Mouse (Mus musculus): ENCODE results near the gene 1700030J22Rik.

1700030J22Rik gene

DNA sequence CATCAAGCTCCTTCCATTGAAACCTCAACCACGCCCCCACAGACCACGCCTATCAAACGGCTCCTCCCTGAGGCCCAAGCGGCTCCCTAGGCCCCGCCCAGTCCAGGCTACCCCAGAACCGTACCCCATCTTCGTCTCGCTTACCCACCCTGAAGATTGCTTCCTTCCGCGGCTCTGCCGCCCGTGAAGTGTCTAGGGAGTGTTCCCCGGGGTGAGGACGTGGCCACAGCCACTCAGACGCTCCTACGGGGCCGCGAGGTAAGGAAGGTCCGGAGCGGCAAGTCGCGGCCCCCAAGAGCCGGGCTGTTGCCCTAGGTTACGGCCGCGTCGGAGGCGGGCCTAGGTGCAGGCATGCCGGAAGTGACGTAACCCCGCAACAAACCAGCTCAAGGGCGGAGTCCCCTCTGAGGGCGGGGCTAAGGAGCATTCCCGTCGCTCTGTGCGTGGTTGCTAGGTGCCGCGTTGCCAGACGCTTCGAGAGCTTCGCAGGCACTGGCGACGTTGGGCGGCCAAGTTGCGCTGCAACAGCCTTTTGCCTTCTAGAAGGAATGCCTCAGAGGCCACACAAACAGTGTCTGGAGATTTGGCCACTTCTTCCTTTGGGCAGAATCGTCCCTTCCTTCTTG lies at the start of gene 1700030J22Rik:
Gene 1700030J22Rik (minus strand): TSS at position 329 of the 626 bp plus-strand sequence.
- DNase-seq (ENCODE audit: low spot score), result peak; percentile 100

GRCm38 (mm10) chr8:117027601-117028000 lies 48.8 kb upstream of the 1700030J22Rik start:
- DNase-seq (ENCODE audit: low spot score), result no peak

- peak; percentile 12 for DNase-seq (ENCODE audit: low spot score)
Measured at GRCm38 (mm10) chr8:117022297-117022993, 43.7 kb upstream of the 1700030J22Rik start.

- DNase-seq (ENCODE audit: low spot score), result no peak
Measured at GRCm38 (mm10) chr8:117019323-117020275, 40.8 kb upstream of the 1700030J22Rik start.

DNA sequence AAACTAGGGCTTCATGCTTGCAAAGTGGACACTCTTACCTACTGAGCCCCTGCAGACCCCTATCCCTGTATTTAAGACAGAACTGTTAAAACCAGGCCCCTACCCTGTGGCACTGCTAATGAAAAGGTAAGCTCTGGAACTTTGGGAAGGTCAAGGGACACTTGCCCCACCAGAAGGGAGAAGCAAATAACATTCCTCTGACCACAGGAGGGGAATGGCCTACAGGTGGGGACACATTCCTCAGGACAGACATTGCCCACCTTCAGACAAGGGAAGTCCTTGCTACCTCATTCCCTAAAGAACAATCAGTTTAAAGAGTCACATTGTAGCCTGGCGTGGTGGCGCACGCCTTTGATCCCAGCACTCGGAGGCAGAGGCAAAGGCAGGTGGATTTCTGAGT lies 39.1 kb upstream of the 1700030J22Rik start:
- DNase-seq (ENCODE audit: low spot score), result no peak

- DNase-seq (ENCODE audit: low spot score), result no peak
Measured at GRCm38 (mm10) chr8:117017006-117017405, 38.2 kb upstream of the 1700030J22Rik start.

DNA sequence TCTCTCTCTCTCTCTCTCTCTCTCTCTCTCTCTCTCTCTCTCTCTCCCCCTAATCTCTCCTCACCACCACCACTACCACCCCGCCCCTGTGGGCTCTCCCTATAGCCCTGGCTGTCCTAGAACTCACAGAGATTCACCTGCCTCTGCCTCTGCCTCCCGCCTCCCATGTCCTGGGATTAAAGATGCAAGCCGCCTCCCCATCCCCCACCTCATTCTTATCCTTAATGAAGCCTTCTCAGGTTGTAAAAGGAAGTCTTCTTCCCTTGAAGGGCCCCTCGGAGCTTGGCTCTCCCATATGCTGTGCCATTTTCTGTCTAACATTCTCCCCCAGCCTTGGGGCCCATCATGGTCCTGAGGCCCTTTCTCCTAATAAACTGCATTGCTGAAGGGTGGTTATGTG lies 36.9 kb upstream of the 1700030J22Rik start:
- DNase-seq (ENCODE audit: low spot score), result no peak

DNA sequence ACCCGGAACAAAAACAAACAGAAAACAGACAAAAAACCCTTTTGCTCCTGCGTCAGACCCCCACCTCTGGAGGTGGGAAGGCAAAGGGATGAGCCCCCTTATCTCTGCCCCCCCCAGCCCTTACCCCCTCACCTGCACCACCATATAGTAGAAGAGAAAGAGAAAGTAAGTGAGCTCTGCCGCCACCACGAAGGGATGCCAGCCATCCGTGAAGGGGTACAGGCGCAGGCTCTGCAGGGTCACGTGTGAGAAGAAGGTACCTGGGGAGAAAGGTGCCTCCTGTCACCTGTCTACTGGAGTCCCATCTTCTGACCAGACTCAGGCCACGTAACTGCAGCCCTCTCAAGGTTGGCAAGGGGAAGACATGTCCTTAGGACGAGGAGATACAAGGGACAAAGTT lies 32.6 kb upstream of the 1700030J22Rik start:
- no peak for DNase-seq (ENCODE audit: low spot score)

- DNase-seq (ENCODE audit: low spot score), result no peak
Measured at GRCm38 (mm10) chr8:116994016-116994716, 15.4 kb upstream of the 1700030J22Rik start.

- peak; percentile 99 for DNase-seq (ENCODE audit: low spot score)
Measured at GRCm38 (mm10) chr8:116993095-116993867, 14.5 kb upstream of the 1700030J22Rik start, which contains the start of gene Gcsh. TSS of gene Gcsh (minus strand) at chr8:116993537.

- peak; percentile 22 for DNase-seq (ENCODE audit: low spot score)
Measured at GRCm38 (mm10) chr8:116992176-116992971, 13.6 kb upstream of the 1700030J22Rik start.

DNA sequence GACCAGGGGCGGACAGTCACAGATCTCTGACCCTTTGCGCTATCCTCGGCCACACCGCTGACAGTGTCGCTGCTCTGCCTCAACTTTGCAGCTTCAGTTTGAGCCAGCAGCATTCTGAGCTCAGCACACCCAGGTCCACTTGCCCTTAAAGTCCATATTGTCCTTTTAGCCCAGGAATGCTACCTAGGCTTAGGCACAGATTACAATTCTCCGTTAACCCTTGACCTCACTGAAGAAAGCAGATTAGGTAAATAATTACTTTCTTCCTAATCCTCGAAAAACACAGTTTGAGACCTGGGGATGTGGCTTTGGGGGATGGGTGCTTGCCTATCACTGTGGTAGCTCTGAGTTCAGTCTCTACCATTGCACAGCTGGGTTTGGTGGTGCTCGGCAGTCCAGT lies 12.5 kb upstream of the 1700030J22Rik start:
- DNase-seq (ENCODE audit: low spot score), result no peak

DNA sequence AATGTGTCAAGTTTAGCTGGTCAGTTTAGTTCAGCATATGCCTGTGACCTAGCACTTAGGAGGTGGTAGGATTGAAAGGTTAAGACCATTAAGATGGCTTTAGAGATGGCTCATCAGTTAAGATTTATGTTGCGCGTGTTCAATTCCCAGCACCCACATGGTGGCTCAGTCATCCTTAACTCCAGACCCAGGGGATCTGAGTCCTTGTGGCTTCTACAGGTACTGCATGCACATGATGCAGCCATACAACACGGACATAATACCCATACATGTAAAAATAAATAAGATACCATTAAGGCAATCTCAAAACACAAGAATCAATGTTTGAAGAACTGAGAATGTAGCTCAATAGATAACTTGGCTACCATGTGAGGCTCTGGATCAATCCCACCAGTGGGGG lies 11.1 kb upstream of the 1700030J22Rik start:
- DNase-seq (ENCODE audit: low spot score), result peak; percentile 13

- DNase-seq (ENCODE audit: low spot score), result peak; percentile 91
Measured at GRCm38 (mm10) chr8:116980117-116980516, 1.4 kb upstream of the 1700030J22Rik start.

- DNase-seq (ENCODE audit: low spot score), result no peak
Measured at GRCm38 (mm10) chr8:116978052-116978451, 707 bp downstream of the 1700030J22Rik start.

DNA sequence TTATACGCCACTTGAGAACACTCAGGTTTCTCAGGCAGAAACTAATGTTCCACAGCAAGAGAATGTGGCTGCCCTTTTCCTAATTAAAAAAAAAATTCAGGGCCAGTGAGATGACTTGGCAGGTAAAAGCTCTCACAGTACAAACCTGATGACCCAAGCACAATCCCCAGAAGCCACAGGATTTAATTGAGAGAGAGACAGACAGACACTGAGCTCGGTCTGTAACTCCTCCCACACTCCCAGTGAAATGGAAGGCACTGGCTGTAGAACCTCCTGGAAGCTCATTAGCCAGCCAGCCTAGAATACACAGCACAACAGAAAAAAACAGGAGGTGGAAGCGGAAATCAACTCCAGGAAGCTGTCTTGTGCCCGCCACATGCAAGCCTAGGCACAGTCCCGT lies 3.2 kb downstream of the 1700030J22Rik start:
- DNase-seq (ENCODE audit: low spot score), result peak; percentile 26

DNA sequence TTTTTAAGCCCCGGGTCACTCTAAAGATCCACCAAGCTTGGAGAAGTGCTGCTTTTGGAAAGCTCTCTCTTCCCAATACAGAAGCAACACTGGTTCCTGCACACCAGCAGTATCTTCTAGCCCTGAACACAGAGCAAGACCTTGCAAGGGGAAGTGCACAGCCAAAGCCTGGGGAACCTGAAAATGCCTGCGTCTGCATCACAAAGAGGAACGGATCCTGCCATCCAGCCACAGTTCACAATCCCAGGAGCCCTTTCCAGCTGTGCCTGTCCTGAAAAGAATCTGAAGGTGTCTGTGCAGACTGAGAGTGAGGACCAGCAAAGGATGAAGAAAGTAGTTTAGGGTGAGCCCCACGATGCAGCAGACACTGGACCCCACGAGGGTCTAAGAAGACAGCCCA lies 3.7 kb downstream of the 1700030J22Rik start:
- no peak for DNase-seq (ENCODE audit: low spot score)

- DNase-seq (ENCODE audit: low spot score), result no peak
Measured at GRCm38 (mm10) chr8:116969531-116969930, 9.2 kb downstream of the 1700030J22Rik start.

- no peak for DNase-seq (ENCODE audit: low spot score)
Measured at GRCm38 (mm10) chr8:116954415-116954814, 24.3 kb downstream of the 1700030J22Rik start.

DNA sequence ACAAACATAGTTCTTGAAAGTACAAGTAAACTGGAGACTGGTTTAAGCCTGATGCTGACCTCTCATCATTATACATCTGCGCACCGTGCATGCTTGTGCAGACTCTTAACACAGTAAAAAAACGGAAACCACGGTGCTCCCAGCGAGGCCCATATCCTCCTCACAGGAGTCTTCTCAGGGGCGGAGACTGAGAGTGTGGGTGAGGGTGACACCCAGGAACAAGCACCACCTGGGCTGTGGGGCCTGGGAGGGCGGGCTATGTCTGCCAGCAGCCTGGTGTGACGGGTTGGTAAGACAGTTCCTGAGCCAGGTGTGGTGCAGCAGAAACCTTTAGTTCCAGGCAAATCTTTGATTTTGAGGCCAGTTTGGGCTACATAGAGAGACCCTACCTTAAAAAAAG lies 26.3 kb downstream of the 1700030J22Rik start:
- no peak for DNase-seq (ENCODE audit: low spot score)
